Mouse (Mus musculus): Measurements from ENCODE around the gene Hpn. TPM values are rescaled to one million over a fixed set of nuclear protein-coding genes. Genes with fewer than 3 reads are reported as not detected.

Hpn gene
- polyA plus RNA-seq, 1 experiment = 9.4 TPM

DNA sequence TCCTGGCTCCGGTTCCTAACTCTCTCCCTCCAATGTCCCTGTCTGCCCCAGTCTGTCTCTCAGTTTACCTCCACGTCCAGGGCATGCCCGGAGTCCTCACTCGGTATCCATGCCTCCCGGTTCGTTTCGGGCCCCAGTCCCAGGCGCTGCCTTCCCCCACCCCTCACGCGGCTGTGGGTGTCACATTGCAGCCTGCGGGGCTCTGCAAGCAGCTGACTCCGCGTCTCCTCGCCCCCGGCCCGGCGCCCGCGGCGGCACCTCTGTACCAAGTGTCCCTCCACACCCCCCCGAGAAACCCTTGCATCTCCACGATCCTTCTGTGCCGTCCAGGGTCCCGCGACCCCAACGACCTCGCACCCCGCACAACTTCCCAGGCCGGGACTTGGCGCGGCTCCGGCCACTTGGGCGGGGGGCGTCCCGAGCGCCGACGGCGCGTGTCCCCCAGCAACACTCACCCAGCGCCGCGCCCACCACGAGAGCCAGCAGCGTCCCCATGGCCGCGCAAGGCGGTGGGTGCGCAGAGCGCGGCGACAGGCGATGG is 11.2 kb upstream of the Hpn start:
- H3K27ac ChIP-seq (ENCODE audit: insufficient read depth, low read length) = peak overlapping the region; percentile 94
- no peaks in the 10 kb centered on the region for H3K27me3 ChIP-seq (ENCODE audit: control insufficient read depth, insufficient read depth, low read length)
- peaks cover 22% of the 10 kb centered on the region for H3K4me1 ChIP-seq (ENCODE audit: control insufficient read depth, insufficient read depth, low read length)
- DNase-seq = peak; percentile 66 to 74
- H3K4me3 ChIP-seq (replicated peaks; ENCODE audit: insufficient read depth, low read depth, low read length) = peak overlapping the region; percentile 86
- WGBS = under 1% methylated on average over 47 of the region's 53 CpGs
- TF ChIP-seq CTCF (IDR thresholded peaks at IDR 0.05; ENCODE audit: borderline replicate concordance, insufficient read depth, low read depth, low read length) = no peak
- TF ChIP-seq POLR2A (IDR thresholded peaks at IDR 0.05; ENCODE audit: borderline replicate concordance, insufficient read depth, low read length) = no peak

DNA sequence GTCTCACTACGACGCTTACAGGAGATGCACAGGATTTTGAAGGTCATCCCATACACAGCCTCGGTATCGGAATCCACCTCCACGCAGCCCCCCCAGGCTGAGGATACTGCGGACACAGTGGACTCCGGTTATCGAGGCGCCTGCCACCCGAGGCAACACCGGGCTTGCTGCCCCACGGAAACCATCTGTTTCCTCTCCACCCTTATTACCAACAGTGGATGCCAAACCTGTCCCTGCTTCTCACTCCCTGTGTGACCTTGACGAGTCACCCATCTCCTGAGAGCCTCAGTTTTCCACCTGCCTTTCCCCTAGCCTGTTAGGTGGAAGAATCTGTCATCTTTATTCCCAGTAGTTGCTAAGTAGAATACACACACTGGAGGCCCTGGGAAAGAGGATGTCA is 10.0 kb upstream of the Hpn start:
- H3K27ac ChIP-seq (ENCODE audit: insufficient read depth, low read length) = peak overlapping the region; percentile 94
- WGBS = 11% methylated on average over 13 of the region's 13 CpGs

DNA sequence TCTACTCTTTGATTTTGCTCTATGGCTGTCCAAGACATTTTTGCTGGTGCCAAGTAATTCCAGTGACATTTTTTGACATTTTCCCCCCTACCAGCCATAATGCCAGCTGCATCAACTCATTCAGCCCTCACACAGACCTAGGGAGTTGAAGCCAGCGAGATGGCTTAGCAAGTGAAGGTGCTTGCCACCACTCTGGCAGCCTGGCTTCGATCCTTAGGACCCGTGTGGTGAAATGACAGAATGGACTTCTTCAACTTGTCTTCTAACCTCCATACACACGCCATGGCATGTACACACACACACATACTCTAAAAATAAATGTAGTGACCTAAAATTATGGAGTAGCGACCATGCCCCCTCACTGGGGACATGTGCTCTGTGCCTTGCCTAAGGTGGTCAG is 9.3 kb upstream of the Hpn start:
- H3K27me3 ChIP-seq (ENCODE audit: control insufficient read depth, insufficient read depth, low read length) = no peaks in the 10 kb centered on the region
- DNase-seq = peak; percentile 45 to 48
- H3K4me3 ChIP-seq (replicated peaks; ENCODE audit: insufficient read depth, low read depth, low read length) = peak overlapping the region; percentile 86
- H3K27ac ChIP-seq (ENCODE audit: insufficient read depth, low read length) = peak overlapping the region; percentile 94
- TF ChIP-seq CTCF (IDR thresholded peaks at IDR 0.05; ENCODE audit: borderline replicate concordance, insufficient read depth, low read depth, low read length) (no peak), POLR2A (IDR thresholded peaks at IDR 0.05; ENCODE audit: borderline replicate concordance, insufficient read depth, low read length) (no peak)
- 14% methylated on average over 5 of the region's 5 CpGs for WGBS
- H3K4me1 ChIP-seq (ENCODE audit: control insufficient read depth, insufficient read depth, low read length) = peaks cover 38% of the 10 kb centered on the region

More for the DNA sequence above, 10.0 kb upstream of the Hpn start:
- Histone ChIP-seq H3K4me3 (replicated peaks; ENCODE audit: insufficient read depth, low read depth, low read length) (peak overlapping the region; percentile 86), H3K27me3 (ENCODE audit: control insufficient read depth, insufficient read depth, low read length) (no peaks in the 10 kb centered on the region), H3K4me1 (ENCODE audit: control insufficient read depth, insufficient read depth, low read length) (peaks cover 31% of the 10 kb centered on the region)
- TF ChIP-seq POLR2A (IDR thresholded peaks at IDR 0.05; ENCODE audit: borderline replicate concordance, insufficient read depth, low read length) (peak; percentile 50; the same call in 1 of the 2 replicates), CTCF (IDR thresholded peaks at IDR 0.05; ENCODE audit: borderline replicate concordance, insufficient read depth, low read depth, low read length) (no peak)
- DNase-seq = peak; percentile 86 to 92

DNA sequence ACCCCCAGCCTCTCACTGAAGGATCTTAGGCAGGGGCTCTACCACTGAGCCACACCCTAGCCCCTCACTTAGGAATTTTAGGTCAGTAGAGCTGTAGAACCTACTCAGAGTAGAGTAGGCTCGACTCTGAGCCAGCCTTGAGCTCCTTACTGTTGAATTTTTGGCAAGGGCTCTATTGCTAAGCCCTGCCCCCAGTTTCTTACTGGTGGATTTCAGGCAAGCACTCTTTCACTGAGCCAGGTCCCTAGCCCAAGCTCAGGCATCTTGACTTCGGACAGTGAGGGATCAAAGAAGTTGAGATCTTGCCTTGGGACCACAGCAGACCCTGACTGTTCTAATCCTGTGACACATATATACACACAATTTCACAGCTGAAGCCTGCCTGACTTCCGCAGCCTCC is 8.6 kb upstream of the Hpn start:
- TF ChIP-seq POLR2A (IDR thresholded peaks at IDR 0.05; ENCODE audit: borderline replicate concordance, insufficient read depth, low read length) = peak; percentile 48; the same call in 1 of the 2 replicates
- TF ChIP-seq CTCF (IDR thresholded peaks at IDR 0.05; ENCODE audit: borderline replicate concordance, insufficient read depth, low read depth, low read length) = no peak
- Histone ChIP-seq H3K27me3 (ENCODE audit: control insufficient read depth, insufficient read depth, low read length) (no peaks in the 10 kb centered on the region), H3K4me3 (replicated peaks; ENCODE audit: insufficient read depth, low read depth, low read length) (peak overlapping the region; percentile 65), H3K27ac (ENCODE audit: insufficient read depth, low read length) (peak overlapping the region; percentile 97), H3K4me1 (ENCODE audit: control insufficient read depth, insufficient read depth, low read length) (peaks cover 45% of the 10 kb centered on the region)
- DNase-seq = peak; percentile 55 to 66
- 16% methylated on average over 3 of the region's 3 CpGs for WGBS

DNA sequence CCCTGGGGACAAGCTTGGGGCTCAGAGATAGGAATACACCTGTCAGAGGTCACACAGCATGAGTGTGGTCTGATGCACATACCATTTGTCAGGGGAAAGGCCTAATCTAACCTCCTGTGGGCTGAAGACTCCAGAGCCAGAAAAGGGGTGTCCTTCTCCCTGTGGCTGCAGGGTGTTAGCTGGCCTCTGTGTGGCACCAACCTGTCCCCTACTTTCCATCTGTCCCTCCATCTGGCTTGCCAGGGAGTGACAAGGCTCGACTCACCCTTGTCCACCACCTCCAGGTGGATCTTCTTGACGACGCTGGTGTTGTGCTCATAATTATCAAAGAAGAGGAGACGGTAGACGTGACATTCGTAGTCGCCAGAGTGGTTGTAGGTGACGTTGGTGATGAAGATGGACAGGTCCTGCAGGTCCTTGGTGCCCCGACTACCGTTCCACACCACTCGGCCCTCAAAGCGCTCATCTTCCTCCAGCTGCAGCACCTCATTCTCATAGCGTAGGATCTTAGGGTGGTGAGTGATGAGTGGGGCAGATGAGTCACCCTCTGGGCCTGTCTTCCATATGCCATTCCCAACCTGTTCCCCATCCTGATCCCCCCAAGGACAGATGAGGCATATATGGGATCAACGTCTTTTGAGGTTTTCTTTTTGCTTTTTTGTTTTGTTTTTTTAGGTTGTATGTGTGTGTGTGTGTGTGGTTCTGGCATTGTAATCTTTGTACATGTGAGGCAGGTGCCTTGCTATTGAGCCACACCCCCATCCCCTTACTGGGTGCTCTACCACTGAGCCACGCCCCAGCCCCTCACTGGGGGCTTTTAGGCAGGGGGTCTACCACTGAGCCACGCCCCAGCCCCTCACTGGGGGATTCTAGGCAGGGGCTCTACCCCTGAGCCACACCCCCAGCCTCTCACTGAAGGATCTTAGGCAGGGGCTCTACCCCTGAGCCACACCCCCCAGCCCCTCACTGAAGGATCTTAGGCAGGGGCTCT is 7.8 kb upstream of the Hpn start:
- Histone ChIP-seq H3K27me3 (ENCODE audit: control insufficient read depth, insufficient read depth, low read length) (no peaks in the 10 kb centered on the region), H3K27ac (ENCODE audit: insufficient read depth, low read length) (peak overlapping the region; percentile 97), H3K4me1 (ENCODE audit: control insufficient read depth, insufficient read depth, low read length) (peaks cover 43% of the 10 kb centered on the region), H3K4me3 (replicated peaks; ENCODE audit: insufficient read depth, low read depth, low read length) (peak overlapping the region; percentile 49)
- WGBS = 22% methylated on average over 16 of the region's 16 CpGs
- DNase-seq = peak; percentile 89 to 95
- TF ChIP-seq POLR2A (IDR thresholded peaks at IDR 0.05; ENCODE audit: borderline replicate concordance, insufficient read depth, low read length) = no peak; the same call in 1 of the 2 replicates
- TF ChIP-seq CTCF (IDR thresholded peaks at IDR 0.05; ENCODE audit: borderline replicate concordance, insufficient read depth, low read depth, low read length) = peak; percentile 25; the same call in 1 of the 2 replicates

DNA sequence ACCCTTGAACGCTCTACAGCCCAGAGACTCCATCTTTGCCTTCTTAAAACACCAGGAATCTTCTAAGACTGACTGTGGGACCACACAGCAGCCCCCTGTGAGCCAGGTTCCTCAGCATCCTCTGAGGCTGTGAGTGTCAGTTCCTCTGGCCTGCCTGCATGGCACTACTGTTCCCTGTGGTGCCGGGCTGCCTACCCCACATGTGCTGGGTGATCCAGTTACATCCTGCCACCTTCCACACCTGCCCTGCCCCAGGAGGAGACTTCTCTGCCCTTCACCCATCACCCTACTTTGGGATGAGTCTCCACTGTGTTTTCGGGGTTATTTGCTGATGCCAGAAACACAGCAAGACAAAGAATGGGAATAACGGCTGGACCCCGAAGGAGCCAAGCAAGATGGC is 4.5 kb upstream of the Hpn start:
- Histone ChIP-seq H3K27me3 (ENCODE audit: control insufficient read depth, insufficient read depth, low read length) (no peaks in the 10 kb centered on the region), H3K4me1 (ENCODE audit: control insufficient read depth, insufficient read depth, low read length) (peaks cover 64% of the 10 kb centered on the region), H3K4me3 (replicated peaks; ENCODE audit: insufficient read depth, low read depth, low read length) (no peak overlapping the region), H3K27ac (ENCODE audit: insufficient read depth, low read length) (peak overlapping the region; percentile 83)
- WGBS = 31% methylated on average over 5 of the region's 5 CpGs
- TF ChIP-seq POLR2A (IDR thresholded peaks at IDR 0.05; ENCODE audit: borderline replicate concordance, insufficient read depth, low read length) = no peak
- no peak for TF ChIP-seq CTCF (IDR thresholded peaks at IDR 0.05; ENCODE audit: borderline replicate concordance, insufficient read depth, low read depth, low read length)
- peak in 1 of 2 experiments; percentile 46 for DNase-seq

GRCm38 (mm10) chr7:31118486-31118885 is 3.4 kb upstream of the Hpn start:
- peak; percentile 81 to 82 for DNase-seq
- TF ChIP-seq CTCF (IDR thresholded peaks at IDR 0.05; ENCODE audit: borderline replicate concordance, insufficient read depth, low read depth, low read length) = no peak
- TF ChIP-seq POLR2A (IDR thresholded peaks at IDR 0.05; ENCODE audit: borderline replicate concordance, insufficient read depth, low read length) = no peak
- Histone ChIP-seq H3K4me1 (ENCODE audit: control insufficient read depth, insufficient read depth, low read length) (peaks cover 64% of the 10 kb centered on the region), H3K4me3 (replicated peaks; ENCODE audit: insufficient read depth, low read depth, low read length) (peak overlapping the region; percentile 6), H3K27me3 (ENCODE audit: control insufficient read depth, insufficient read depth, low read length) (no peaks in the 10 kb centered on the region), H3K27ac (ENCODE audit: insufficient read depth, low read length) (peak overlapping the region; percentile 83)
- 4% methylated on average over 7 of the region's 7 CpGs for WGBS
